Mouse (Mus musculus) G1E-ER4 (cell line): ENCODE data around the gene Rnf4. TPM values are rescaled to one million over a fixed set of nuclear protein-coding genes. Genes with fewer than 3 reads are reported as not detected.

Experiments used
- GATA1 ChIP-seq: IDR thresholded peaks from one replicate; pipeline ENCODE4 v1.8.0; 2012; ENCODE audit warnings: low read length, inconsistent platforms
- polyA plus RNA-seq: library from polyadenylated mRNA; stranded (reverse); fragments of >175 nt; gene quantifications from 2 replicates; pipeline ENCODE4 v1.2.3, GENCODE M21; 2012

The Rnf4 gene
- polyA plus RNA-seq, 1 experiment: 24.1 TPM

DNA sequence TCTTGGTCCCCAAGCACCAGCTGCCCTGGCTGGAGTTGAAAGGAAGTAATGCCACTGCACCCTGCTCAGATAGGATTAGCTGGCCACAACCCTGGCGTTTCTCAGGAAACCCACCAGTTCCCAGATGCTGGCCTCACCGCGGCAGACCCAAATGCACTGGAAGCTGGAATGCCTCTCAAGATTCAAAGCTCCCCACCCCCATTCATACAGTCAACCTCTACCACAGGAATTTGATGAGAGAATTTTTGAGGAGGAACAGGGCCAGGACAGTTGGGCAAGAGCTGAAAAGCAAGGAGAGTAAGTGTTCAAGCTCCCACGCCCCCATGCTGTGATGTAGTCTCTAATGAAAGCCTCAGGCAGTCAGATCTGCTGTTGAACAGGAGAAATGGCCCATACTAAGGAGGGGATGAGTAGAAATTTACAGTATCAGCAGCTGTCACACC lies 9.8 kb upstream of the Rnf4 start:
- no peak for TF ChIP-seq GATA1

DNA sequence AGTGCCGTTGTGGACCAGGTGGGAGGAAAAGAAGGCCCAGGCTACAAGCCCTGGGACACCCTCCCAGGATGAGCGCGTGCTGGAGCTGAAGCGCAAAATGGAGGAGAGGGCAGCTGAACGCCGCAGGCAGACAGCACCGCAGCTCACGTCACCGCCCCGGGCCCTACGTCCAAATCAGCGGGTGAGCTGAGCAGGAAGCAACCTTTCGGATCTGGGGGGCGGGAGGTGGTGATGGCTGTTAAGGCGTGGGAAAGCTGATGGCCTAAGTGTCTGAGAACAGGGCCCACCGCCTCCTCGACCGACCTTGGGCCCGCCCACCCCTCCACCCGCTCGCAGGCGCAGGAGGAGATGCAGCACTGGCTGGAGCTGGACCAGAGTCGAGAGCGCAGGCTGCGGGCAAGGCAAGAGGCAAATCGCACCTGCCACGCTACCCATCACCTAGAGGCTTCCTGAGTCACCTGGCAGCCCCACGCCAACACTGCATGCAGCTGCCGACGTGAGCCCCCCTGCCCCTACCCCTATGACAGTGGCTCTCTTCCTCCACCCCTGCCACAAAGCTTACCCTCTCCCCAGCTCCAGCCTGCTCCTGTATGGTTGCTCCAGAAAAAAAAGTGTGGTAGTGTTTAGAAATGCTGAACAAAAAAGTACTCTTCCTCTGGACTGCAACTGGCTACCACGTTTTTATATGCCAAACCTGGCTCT lies 9.1 kb upstream of the Rnf4 start:
- TF ChIP-seq GATA1: no peak

DNA sequence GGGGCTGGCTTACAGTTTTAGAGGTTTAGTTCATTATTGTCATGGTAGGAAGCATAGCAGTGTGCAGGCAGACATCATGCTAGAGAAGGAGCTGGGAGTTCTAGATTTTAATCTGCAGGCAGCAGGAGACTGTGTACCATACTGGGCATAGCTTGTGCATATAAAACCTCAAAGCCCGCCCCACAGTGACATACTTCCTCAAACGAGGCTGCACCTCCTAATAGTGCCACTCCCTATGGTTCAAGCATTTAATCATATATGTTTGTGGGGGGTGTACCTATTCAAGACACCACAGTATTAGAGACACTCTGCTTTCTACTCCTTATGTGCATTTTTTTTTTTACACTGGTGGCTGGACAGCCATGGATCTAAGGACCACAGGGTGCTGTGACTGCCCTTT lies 6.0 kb upstream of the Rnf4 start:
- no peak for TF ChIP-seq GATA1

DNA sequence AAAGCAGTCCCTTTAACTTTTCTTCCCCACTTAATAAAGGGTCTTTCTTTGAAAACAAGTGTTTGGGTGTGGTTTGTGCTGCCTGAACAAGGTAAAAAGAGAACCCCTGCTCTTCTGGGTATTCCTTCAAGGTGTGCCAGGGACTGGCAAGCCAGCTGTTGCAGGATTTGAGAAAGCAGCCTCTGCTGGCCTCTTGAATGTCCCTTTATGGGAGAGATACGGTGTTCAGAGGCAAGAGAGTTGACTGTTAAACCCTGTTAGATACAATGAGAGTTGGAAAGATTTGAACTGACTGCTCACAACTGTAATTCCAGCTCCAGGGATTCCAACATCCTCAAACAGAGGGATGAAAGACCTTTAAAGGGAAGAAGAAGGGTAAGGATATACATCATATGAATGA lies 2.0 kb upstream of the Rnf4 start:
- no peak for TF ChIP-seq GATA1

DNA sequence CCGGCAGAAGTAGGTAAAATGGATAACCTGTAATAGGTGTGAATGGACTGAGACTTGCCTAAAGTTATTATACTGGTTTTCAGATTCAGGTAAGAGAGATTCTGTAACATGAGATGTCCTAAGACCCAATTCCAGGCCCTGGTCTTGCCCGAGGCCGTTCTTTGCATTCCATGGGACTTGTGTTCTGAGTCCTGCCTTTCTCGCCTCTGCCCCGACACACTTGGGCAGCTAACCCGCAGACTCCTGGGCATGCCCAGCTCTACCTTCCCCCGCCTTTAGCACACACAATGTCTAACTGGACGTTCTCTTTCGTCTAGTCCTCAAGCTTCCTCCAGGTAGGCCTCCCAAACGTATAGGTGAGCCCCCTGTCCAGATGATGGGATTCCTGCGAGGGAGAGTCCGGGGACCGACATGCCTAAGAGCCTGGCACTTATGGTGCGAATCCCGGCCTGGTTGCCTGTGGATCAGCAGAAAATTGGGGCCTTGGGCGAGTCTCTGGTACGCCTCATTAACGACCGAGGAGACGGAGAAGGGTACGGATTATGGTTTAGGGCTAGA lies 471 bp upstream of the Rnf4 start:
- no peak for TF ChIP-seq GATA1

DNA sequence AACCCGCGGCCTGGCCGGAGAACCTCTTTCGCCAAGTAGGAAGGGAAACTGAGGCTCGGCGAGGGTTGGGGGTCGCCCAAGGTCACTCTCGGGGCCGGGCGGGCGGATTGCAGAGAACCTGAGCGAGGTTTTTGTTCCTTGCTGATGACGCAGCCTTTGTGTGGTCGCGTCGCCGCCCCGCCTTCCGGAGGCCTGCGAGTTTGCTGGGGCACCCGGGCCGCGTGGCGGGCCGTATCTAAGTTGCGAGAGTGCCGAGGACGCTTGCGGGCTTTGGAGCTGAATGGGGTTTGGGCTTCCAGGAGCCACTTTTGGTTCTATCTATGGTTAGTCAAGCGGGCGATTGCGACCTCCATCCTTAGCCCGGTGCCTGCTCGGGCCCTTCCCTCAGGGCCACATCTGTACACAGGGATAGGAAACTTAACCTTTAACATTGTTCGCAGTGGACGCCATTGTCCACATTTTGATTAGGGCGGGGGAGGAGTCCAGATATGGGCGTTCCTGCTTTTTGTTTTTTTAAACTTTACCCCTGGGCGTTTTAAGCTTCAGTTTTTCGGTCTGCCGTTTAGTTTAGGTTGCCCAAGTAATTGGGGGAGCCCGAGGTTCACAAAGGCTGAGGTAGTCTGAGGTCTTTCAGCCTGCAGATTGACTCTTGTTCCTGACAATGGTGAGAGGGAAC lies 824 bp downstream of the Rnf4 start:
- no peak for TF ChIP-seq GATA1

DNA sequence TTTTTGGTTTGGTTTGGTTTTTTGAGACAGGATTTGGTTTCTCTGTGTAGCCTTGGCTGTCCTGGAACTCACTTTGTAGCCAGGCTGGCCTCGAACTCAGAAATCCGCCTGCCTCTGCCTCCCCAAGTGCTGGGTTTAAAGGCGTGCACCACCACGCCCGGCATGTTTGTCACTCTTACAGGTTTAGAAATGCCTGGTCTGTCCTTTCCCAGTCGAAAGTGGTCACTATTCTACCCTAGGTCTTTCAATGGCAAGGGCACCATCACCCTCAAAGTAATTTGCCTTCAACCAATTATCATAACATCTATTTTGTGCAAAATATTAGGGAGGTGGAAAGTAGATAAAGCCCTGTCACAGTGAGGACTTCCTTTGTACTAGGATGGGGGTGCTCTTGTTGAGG lies 4.2 kb downstream of the Rnf4 start:
- TF ChIP-seq GATA1: no peak

DNA sequence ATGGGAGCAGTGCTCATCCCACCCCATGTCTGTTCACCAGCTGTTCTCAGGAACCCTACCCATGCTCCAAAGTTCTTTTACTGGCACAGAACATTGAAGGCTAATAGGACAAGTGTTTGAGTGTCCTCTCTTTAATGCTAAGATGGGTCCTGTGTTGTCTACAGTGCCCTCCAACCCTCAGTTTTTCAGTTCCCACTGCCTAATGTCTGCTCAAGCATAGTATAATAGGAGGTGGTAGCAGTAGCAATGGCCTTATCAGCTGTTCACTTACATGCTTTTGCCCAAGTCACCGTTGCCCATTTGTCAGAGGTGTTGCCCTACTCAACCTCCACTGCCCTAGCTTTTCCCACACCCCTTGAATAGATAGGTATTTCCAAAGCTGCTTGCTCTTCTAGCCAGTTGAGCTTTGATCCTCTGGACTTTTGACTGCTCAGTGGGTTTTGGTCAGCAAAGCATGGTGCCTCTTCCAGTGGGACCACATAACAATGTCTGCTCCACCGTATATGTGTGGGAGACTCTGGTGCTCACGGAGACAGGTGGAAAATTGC lies 16.1 kb downstream of the Rnf4 start:
- no peak for TF ChIP-seq GATA1

DNA sequence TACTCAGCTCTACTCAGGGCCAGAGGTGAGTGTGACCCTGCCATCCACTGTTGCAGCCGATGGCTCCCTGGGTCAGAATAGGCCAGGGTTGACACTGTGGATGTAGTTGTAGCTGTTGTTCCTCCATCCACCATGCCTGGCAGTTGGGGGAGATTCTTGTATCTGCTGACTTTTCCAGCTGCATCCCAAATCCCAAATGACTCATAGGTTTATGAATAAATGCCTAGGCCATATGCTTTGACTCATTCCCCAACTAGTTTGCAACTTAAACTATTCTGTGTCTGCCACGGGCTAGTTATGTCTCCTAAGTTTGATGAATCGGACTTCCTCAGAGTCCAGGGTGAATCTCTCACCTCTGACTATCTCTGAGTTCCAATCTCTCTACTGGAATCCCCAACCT lies 24.2 kb downstream of the Rnf4 start:
- TF ChIP-seq GATA1: no peak

DNA sequence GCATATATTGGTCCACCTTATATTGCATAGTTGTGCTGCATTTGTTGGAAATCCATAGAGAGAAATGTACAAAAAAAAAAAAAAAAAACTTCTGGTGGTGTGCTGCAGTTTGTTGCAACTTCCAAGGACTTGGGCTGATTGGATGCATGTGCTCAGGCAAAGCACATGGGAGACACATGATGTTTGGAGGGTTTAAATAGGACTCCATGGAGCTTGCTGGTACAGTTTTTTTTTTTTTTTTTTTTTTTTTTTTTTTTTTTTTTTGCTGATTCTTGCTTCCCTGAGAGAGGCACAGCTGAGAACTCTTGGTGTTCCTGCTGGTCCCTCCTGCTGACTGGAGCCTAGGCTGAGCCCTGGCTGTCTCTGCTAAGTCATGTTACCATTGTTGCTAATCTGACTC lies 27.0 kb downstream of the Rnf4 start:
- no peak for TF ChIP-seq GATA1

DNA sequence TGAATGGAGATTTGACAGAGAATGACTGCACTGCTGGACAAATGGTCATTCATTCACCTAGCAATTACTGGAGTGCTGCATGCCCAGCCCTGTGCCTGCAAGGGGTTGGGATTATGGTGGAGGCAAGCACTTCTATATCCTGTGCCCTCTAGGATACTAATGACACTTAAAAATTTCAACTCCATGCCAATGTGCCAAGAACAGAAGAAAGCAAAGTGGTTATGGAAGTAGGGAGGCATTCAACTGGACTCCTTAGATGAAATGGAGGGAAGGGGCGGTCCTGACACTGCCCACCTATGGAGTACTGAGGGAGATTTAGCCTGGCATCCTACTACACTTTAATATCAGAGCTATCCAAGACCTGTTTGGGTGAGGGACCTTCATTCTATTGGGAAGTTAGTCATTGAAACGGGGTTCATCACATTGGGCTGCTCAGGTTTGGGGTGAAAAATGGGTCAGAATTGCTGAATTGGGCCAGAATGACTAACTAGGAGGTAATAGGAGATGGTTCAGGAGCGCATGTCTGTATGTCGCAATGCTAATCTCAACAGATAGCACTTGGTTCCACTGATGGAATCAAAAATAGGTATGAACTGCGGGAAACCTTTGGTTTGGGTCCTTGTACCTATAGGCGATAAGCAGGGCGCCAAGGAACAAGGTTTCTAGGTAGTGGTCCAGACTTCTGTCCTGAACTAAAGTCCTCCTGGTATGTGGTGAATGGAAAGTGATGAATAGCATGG lies 32.6 kb downstream of the Rnf4 start:
- no peak for TF ChIP-seq GATA1

DNA sequence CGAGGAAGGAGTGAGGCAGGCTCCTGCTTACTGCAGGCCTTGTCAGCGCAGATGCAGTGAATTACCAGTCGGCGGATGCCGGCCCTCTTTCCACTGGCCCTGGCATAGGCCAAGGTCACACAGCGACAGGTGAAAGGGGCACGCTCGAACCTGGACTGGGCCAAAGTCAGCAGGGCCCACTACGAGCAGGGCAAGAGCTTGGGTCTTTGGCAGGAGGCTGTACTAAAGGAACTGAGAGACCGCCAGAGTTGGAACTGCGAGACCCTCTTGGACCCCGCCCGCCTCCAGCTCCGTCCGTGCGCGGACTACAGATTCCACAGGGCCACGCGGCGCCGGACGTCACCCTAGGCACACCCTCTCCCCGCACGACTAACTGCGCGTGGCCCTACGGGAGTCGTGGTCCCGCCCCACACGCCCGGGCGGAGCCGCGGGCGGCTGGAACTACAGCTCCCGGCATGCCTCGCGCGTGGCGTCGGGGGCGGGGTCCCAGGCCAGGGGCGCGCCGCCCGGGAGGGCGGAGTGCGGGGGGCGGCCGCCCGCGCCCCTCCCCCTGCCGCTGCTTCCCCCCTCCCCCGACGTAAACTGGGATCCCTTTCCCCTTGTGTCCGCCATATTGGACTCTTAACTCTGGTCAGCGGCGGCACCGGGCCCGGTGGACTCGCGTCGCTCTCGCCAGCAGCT lies 33.4 kb downstream of the Rnf4 start, which contains the start of gene Fam193a:
Gene Fam193a, plus strand, starts transcription at position 593 of the 681 bp plus-strand sequence.
- TF ChIP-seq GATA1: no peak

DNA sequence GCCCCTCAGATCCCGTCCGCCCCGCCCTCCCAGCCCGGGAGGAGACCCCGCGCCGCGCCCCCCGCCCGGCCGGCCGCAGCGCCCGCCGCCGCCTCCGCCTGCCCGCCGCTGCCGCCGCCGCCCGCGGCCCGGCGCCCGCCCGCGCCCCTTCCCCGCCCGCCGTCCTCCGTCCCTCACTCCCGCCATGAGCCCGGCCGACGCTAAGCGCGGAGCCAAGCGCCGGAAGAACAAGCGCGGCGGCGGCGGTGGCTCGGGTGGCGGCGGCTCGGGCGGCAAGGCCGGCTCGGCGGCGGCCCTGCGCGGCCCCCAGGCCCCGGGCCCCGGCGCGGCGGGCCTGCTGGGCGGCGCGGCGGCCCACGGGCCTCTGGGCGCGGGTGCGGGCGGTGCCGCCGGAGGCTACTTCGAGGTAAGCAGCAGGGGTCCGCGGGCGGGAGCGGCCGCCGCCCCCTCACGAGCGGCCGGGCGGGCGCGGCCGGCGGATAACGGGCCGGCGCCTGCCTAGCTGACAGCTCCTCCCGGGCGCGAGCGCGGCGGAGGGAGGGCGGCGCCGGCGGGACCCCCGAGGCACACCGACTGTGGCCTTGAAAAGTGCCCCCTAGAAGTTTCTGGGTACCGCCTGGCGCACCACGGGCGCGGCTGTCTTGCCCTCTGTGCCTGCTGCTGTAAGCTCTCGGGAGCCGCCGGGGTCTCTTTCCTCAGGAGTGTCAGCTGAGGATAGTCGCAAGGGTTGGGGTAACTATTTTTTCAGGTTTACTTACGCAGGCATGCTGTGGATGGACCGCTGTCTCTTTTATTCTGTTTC lies 34.1 kb downstream of the Rnf4 start:
- no peak for TF ChIP-seq GATA1

DNA sequence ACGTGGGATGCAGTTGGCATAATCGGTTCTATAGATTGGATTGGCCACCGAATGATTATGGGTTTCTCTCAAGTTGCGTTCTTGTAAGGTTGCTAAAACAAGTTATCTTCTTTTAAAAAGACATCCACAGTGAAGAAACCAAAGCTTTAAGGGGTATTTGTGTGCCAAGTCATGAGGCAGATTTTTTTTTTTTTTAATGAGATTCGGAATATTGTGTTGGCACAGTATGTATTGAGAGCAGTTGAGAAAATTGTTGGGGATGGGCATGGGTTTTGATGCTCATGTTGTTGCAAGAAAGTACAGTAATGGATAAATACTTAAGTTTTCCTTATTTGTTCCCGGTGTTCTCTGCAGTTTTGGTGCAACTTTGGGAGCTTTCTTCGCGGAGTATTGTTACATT lies 34.8 kb downstream of the Rnf4 start:
- no peak for TF ChIP-seq GATA1

DNA sequence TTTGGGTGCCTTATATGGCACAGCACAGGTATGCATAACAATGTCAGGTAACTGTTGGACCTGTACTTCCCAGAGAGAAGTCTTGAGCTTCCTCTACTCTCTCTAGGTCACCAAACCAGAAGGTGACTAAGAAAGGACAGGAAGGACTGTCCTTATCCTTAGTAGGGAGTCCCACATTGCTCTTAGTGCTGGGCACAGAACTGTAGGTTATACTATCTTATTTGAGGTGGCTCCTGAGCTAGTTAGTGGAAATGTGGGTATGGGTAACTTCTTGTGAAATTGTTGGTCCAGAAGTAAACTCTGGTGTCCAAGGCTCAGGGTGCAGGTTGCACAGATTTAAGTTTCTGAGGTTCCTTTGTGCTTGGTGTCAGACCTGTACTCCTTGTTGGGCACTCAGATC lies 36.1 kb downstream of the Rnf4 start:
- no peak for TF ChIP-seq GATA1

DNA sequence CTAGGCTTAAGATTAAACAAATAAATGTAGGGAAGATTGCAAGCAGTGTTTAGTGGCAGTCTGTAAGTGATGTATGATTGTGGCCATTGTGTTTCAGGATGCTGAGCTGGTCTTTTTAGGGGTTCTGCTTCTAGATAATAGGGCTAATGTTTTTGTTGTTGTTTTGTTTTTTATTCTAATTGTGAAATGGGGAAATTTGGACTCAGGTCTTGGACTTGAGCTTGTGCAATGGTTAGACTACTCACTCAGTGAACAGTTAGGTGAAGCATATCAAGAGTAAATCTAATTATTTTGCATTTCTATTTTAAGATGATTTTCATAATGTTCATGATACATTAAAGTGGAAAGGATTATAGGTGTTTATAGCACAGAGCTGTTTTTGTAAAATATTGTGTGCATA lies 36.5 kb downstream of the Rnf4 start:
- TF ChIP-seq GATA1: no peak
